Mouse (Mus musculus) forebrain, embryonic 11.5 days (tissue): Measurements from ENCODE around the gene 1700029I15Rik. TPM values are rescaled to one million over a fixed set of nuclear protein-coding genes. Genes with fewer than 3 reads are reported as not detected.

Experiments used
- ATAC-seq: fragments of 200-750 bp; cut with Nextera tagmentation; replicated peaks from 2 replicates; pipeline ENCODE4 v1.8.0; 2017; ENCODE audit warnings: moderate TSS enrichment; ENCODE audit not compliant: low FRiP score
- DNase-seq: peaks from one replicate; pipeline ENCODE4 v3.0.0-alpha.2; 2017; ENCODE audit warnings: low spot score
- H3K27ac ChIP-seq: fragments of 300-500 bp; sonication (generic); 2 replicates; pipeline ENCODE4 v1.5.1; 2014; ENCODE audit warnings: low read depth, low read length
- H3K27me3 ChIP-seq: fragments of 300-500 bp; sonication (generic); 2 replicates; pipeline ENCODE4 v1.6.1; 2014; ENCODE audit warnings: mild to moderate bottlenecking, low read length, mixed read lengths; ENCODE audit not compliant: control insufficient read depth, insufficient read depth
- H3K36me3 ChIP-seq: fragments of 300-500 bp; sonication (generic); 2 replicates; pipeline ENCODE4 v1.6.1; 2014; ENCODE audit warnings: mild to moderate bottlenecking, low read length, moderate library complexity, mixed read lengths; ENCODE audit not compliant: control insufficient read depth, insufficient read depth
- H3K4me1 ChIP-seq: fragments of 300-500 bp; sonication (generic); replicated peaks from 2 replicates; pipeline ENCODE4 v1.6.1; 2014; ENCODE audit warnings: low read length, mixed read lengths; ENCODE audit not compliant: control insufficient read depth, insufficient read depth
- H3K4me2 ChIP-seq: fragments of 300-500 bp; sonication (generic); 2 replicates; pipeline ENCODE4 v1.6.1; 2014; ENCODE audit warnings: low read depth, mild to moderate bottlenecking, low read length, moderate library complexity, mixed read lengths; ENCODE audit not compliant: severe bottlenecking
- H3K4me3 ChIP-seq: fragments of 300-500 bp; sonication (generic); 2 replicates; pipeline ENCODE4 v1.5.1; 2014; ENCODE audit warnings: low read depth, low read length
- H3K9ac ChIP-seq: fragments of 300-500 bp; sonication (generic); 2 replicates; pipeline ENCODE4 v1.6.1; 2014; ENCODE audit warnings: low read length
- H3K9me3 ChIP-seq: fragments of 300-500 bp; sonication (generic); 2 replicates; pipeline ENCODE4 v1.6.1; 2016; ENCODE audit warnings: low read length, mixed read lengths; ENCODE audit not compliant: control insufficient read depth
- WGBS: fragments of 180-500 bp; shearing (Covaris S2); extraction: QIAGEN DNeasy Blood & Tissue Kit; methylation state at CpG from one replicate; pipeline ENCODE4 v1.1.7; 2014; 5-methylcytosine and 5-hydroxymethylcytosine counted together
- polyA plus RNA-seq: library from polyadenylated mRNA; unstranded; fragments of >200 nt; fragmentation: Nextera tagmentation; extraction: Ambion mirVana; gene quantifications from 2 replicates; pipeline ENCODE4 v1.2.1, GENCODE M21; 2014

Gene 1700029I15Rik
- polyA plus RNA-seq, 1 experiment from 2014 or later: 3.6 TPM

DNA sequence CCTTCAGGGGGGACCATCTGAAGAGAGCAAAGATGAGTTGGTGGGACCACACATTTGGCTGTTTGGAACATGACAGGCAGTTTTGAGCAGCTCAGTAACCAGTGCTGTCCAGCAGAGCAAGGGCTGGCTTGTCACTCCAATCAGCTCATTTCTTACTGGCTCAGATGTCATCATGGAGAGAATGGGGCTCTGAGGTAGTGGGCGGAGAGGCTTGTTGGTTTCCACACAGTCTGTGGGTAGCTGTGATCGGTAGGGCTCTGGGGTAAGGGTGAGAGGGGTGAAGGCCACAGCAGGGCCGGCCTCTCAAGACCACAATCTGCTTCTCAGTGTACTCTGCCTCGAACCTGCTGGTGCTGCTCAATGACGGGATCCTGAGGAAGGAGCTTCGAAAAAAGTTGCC lies 6.0 kb upstream of the 1700029I15Rik start:
- Histone ChIP-seq H3K4me1 (peaks cover 32% of the 10 kb centered on the region), H3K36me3 (no peaks in the 10 kb centered on the region; the same call in 1 of the 2 replicates), H3K27me3 (no peaks in the 10 kb centered on the region), H3K9ac (peak overlapping the region; percentile 69; the same call in 1 of the 2 replicates), H3K4me2 (peak overlapping the region; percentile 93; the same call in 1 of the 2 replicates), H3K4me3 (peak overlapping the region; percentile 72), H3K27ac (no peak overlapping the region), H3K9me3 (no peaks in the 10 kb centered on the region)
- WGBS: 83% methylated on average over 6 of the region's 6 CpGs
- DNase-seq (no peak), ATAC-seq (no peak)

DNA sequence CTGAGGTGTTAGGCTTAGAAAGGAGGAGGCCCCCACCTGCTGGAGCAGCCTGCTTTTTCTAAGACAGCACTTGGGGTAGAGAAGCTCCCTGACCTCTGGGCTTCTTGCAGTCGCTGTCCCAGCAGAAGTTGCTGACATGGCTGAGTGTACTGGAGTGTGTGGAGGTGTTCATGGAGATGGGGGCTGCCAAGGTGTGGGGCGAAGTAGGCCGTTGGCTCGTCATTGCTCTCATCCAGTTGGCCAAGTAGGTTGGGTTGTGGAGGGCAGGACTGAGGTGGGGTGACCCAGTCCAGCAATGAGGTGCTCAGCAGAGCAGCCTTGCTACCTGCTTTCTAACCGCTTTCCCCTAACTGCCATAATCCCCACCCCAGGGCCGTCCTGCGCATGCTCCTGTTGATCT lies 5.0 kb upstream of the 1700029I15Rik start:
- no peaks in the 10 kb centered on the region; the same call in 1 of the 2 replicates for H3K36me3 ChIP-seq

DNA sequence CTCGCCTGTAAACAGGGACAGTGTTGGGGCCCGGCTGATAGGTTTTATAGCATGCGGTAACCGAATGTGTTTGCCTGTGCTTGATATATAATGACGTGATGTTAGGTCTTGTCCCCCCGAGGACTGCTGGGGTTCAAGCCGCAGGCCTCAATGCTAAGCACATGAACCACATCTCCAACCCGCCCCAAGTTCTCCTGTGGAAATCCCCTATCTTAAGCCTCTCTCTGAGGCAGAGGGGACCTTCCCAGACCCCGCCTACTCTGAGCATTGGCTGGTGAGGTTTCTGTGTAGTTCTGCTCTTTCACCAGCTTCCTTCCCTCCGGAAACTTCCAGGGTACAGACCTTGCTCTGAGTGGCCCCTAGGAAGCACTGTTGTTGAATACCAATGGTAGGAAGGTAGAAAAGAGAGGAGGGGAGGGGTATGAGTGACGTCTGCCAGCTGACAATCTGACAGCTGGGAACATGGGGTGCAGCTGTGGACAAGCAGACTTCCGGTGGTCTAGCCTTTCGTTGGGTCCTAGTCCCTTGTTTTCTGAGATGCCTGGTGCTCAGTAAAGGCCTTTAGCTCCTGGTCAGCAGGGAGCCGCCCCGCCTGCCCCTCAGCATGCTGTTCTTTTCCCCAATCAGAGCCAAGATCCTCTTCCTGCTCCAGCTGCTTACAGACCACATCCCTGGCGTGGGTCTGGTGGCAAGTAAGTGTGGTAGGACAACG lies 2.4 kb upstream of the 1700029I15Rik start:
- DNase-seq: no peak
- H3K36me3 ChIP-seq: peaks cover under 1% of the 10 kb centered on the region; the same call in 1 of the 2 replicates
- H3K4me1 ChIP-seq: peaks cover 8% of the 10 kb centered on the region
- ATAC-seq: no peak
- no peak overlapping the region for H3K9ac ChIP-seq
- no peak overlapping the region for H3K4me3 ChIP-seq
- H3K27me3 ChIP-seq: no peaks in the 10 kb centered on the region
- WGBS: 82% methylated on average over 17 of the region's 17 CpGs
- H3K4me2 ChIP-seq: no peak overlapping the region
- no peaks in the 10 kb centered on the region for H3K9me3 ChIP-seq
- no peak overlapping the region for H3K27ac ChIP-seq

More for the DNA sequence above, 5.0 kb upstream of the 1700029I15Rik start:
- H3K4me2 ChIP-seq: no peak overlapping the region
- H3K4me3 ChIP-seq: no peak overlapping the region
- H3K4me1 ChIP-seq: peaks cover 23% of the 10 kb centered on the region
- no peak overlapping the region for H3K9ac ChIP-seq
- DNase-seq (no peak), ATAC-seq (no peak)
- H3K27me3 ChIP-seq: no peaks in the 10 kb centered on the region
- H3K27ac ChIP-seq: no peak overlapping the region
- no peaks in the 10 kb centered on the region for H3K9me3 ChIP-seq
- WGBS: 89% methylated on average over 7 of the region's 7 CpGs

DNA sequence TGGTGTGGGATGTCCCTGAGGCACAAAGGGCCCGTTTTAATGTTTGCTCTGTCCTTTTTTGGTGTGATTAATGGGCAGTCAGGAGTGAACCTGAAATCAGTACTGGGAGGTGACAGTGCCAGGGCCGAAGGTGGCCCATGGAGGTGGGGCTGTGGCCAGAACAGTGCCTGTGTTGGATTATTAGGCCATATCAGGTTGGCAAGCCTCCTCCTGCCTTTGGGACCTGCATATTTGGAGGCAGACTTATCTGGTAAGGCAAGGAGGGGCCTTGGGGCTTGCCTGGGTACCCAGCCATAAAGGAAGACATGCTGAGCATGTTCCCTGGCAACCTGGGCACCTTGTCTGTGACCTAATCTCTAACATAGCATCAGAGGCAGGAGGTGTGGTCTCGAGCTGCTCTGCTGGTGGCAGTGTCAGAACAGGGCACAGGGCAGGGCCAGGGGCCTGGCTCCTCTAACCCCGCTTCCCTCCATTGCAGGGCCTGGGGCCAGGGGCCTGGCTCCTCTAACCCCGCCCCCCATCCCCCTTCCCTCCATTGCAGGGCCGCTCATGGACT lies 1.8 kb upstream of the 1700029I15Rik start:
- WGBS: 77% methylated on average over 6 of the region's 6 CpGs
- peaks cover 8% of the 10 kb centered on the region for H3K4me1 ChIP-seq
- no peak overlapping the region for H3K4me3 ChIP-seq
- no peaks in the 10 kb centered on the region for H3K9me3 ChIP-seq
- no peak overlapping the region for H3K27ac ChIP-seq
- H3K9ac ChIP-seq: no peak overlapping the region
- peaks cover 3% of the 10 kb centered on the region; the same call in 1 of the 2 replicates for H3K36me3 ChIP-seq
- H3K4me2 ChIP-seq: no peak overlapping the region
- ATAC-seq (no peak), DNase-seq (no peak)
- no peaks in the 10 kb centered on the region for H3K27me3 ChIP-seq

DNA sequence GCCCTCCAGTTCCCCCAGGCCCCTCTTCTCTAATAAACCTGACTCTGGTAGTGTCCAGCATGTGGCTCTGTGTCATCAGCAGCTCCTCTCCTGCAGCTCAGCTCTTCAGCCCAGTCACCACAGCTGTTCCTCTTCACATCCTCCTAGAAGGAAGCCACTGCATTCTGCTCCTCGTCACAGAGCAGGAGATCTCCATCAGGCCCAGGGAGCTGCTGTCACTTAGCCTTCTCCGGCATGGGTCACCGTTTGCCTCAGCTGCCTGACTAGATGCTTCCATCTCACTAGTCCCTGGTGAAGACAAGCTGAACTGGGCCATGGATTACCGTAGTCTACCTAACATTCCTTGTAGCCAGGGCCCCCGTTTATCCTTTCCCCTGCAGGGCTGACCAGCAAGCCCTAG lies 1.2 kb upstream of the 1700029I15Rik start:
- Histone ChIP-seq H3K4me3 (no peak overlapping the region), H3K4me2 (no peak overlapping the region), H3K36me3 (peaks cover 6% of the 10 kb centered on the region; the same call in 1 of the 2 replicates), H3K9me3 (no peaks in the 10 kb centered on the region), H3K27ac (no peak overlapping the region), H3K27me3 (no peaks in the 10 kb centered on the region), H3K9ac (no peak overlapping the region), H3K4me1 (peaks cover 2% of the 10 kb centered on the region)
- no peak for DNase-seq
- ATAC-seq: no peak
- WGBS: 88% methylated on average over 5 of the region's 5 CpGs

DNA sequence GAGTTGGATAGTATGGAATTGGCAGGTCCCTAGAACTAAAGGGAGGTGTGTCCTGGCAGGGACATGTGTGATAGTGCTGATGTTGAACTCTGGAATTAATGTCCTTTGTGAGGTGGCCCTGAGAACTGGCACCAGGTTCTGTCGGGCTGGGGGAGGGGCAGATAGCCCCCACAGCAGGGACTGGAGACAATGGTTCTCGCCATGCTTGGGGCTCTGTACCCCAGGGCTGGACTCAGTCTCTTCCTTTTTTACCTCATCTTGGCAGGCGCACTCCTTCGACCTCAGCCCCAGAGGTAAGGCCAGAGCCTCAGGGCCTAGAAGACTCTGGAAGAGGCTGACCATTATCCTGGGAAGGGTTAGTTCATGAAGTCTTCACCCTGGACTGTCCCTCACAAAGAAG lies 421 bp downstream of the 1700029I15Rik start:
- no peaks in the 10 kb centered on the region for H3K9me3 ChIP-seq
- no peak overlapping the region for H3K4me3 ChIP-seq
- no peak overlapping the region for H3K4me2 ChIP-seq
- H3K36me3 ChIP-seq: peaks cover 13% of the 10 kb centered on the region; the same call in 1 of the 2 replicates
- H3K27ac ChIP-seq: no peak overlapping the region
- DNase-seq (no peak), ATAC-seq (no peak)
- no peak overlapping the region for H3K9ac ChIP-seq
- no peaks in the 10 kb centered on the region for H3K4me1 ChIP-seq
- WGBS: 88% methylated on average over 4 of the region's 4 CpGs
- H3K27me3 ChIP-seq: no peaks in the 10 kb centered on the region

DNA sequence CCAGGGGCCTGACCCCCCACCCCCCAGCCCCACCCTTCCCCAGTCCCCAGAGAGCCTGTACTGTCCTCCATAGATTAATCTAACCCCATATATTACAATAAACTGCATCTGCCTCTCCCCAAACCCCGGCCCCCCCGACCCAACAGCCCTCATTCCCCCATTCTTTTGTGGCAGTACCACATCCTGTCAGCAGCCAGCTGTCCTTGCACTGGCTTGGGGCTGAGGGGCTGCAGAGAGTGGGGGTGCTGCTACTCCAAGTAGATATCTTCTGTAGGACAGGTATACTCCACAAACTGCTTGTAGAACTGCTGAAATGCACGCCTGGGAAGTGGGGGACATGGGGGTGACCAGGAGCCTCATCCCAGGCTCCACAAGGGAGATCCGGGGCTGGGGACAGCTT lies 1.8 kb downstream of the 1700029I15Rik start:
- 86% methylated on average over 4 of the region's 4 CpGs for WGBS

DNA sequence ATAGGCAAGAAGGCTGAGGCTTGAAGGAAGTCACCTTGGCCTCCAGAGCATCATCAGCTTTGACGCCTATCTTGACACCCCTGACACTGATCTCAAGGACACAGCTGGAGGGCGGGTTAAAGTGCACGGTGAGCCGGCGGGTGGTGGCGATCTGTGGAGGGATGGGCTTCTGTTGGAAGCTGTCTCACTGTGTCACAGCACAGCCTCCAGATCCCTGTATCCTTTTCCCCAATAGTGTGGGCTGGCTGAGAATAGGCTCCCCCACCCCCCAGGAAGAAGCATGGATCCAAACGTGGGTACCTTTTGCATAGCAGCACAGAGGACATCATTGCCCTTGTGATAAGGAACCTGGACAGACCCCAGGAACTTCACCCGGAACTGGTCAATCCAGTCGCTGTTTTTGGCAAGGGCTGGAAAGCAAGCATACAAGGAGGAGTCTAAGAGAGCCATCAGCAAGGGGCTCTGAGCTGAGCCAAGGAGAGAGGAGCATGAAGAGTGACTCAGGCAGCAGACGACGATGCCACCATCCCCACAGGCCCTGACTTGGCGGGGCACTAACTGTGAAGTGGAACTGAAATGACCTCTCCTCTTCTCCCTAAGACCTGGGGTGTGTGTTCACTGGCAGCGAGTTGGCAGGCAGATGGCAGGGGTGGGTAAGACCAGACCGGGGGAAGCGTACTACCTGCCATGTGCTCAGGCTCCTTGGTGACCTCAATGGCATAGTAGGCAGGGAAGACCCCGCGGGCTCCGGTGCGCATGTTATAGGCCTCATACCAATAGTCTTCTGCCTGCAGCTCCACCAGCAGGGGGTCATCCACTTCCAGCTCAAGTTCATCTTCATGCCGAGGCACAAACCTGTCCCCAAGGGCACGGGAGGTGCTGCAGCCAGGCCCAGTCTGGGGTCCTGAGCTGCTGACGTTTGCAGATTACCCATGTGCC lies 3.0 kb downstream of the 1700029I15Rik start:
- Histone ChIP-seq H3K9ac (no peak overlapping the region), H3K27me3 (no peaks in the 10 kb centered on the region), H3K4me1 (peaks cover 10% of the 10 kb centered on the region), H3K4me3 (no peak overlapping the region), H3K4me2 (no peak overlapping the region), H3K9me3 (no peaks in the 10 kb centered on the region), H3K36me3 (peaks cover 13% of the 10 kb centered on the region; the same call in 1 of the 2 replicates), H3K27ac (no peak overlapping the region)
- 88% methylated on average over 22 of the region's 22 CpGs for WGBS
- DNase-seq: no peak
- no peak for ATAC-seq

More for the DNA sequence above, 1.8 kb downstream of the 1700029I15Rik start:
- H3K27me3 ChIP-seq: no peaks in the 10 kb centered on the region
- H3K4me3 ChIP-seq: no peak overlapping the region
- no peaks in the 10 kb centered on the region for H3K9me3 ChIP-seq
- ATAC-seq: no peak
- peaks cover 13% of the 10 kb centered on the region; the same call in 1 of the 2 replicates for H3K36me3 ChIP-seq
- H3K27ac ChIP-seq: no peak overlapping the region
- no peak for DNase-seq
- peaks cover 3% of the 10 kb centered on the region; the same call in 1 of the 2 replicates for H3K4me1 ChIP-seq
- H3K9ac ChIP-seq: no peak overlapping the region
- no peak overlapping the region for H3K4me2 ChIP-seq
